Mouse (Mus musculus) adrenal gland, postnatal 14 days (tissue): ENCODE results near the gene Gast. TPM values are rescaled to one million over a fixed set of nuclear protein-coding genes. Genes with fewer than 3 reads are reported as not detected.

Source experiments
- DNase-seq: peaks from one replicate; pipeline ENCODE4 v3.0.0; 2021; ENCODE audit warnings: mixed read lengths
- total RNA-seq: library from RNA; stranded (reverse); gene quantifications from 2 replicates; pipeline ENCODE4 v1.2.3, GENCODE M21; 2021

Gast gene
- total RNA-seq, 1 experiment from 2014 or later = not detected

DNA sequence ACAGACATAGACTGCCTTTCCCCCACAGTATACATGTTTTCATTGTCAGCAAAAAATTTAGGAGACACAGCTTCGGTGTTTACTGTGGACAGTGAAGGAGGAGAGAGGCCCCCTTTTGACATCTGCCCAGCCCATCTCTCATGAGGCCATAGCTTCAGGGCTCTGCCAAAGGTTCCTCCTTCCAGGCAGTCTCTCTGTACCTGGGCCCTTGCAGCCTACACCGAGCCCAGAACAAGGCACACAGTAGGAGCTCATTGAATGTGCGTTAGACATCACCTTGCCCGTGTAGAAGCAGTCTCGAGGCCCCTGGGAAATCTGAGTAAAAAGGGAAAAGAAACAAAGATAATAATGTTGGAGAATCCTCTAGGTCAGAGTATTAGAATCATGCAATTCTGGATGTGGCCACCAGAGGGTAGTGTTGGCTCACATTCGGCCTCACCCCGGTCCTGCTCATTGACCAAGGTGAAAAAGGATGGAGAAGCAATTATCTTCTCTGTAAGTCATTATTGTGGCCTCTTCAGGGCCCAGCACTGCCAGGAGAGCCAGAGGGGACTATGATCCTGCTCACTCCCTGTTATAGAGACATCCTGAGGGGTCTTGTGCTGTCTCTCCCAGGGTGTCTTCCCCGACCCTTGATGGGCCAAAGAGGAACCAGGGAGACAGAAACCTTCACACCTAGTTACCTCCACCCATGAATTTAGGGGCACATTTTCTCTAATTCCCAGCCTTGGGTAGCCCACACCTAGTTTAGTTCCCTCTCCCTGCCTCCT is 28.2 kb downstream of the Gast start:
- peak; percentile 88 for DNase-seq

DNA sequence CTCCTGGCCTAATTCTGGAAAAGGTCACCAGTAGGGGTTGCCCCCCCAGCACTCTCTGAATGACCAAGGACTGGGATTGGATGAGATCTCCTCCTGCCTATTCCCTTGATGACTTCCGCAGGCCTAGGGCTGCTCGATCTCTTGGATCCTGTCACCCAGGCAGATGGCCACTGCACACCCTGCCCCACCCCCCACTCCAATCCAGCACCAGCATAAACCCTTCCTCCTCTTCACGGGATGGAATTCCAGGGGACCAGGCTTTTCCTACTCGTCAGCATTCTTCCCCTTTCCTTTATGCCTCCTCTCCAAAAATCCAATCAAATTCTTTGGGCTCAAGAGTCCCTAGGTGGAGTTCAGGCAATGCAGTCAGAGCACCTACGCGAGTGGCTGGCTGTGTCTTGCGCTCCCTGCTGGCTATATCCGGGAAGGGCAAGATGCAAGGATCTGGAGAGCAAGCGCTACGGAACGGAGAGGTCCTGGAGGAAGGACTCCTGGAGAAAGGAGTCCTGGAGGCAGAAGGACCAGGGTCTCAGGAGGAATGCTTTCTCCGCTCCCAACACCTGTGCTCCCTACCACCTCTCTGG is 28.9 kb downstream of the Gast start:
- peak; percentile 83 for DNase-seq

DNA sequence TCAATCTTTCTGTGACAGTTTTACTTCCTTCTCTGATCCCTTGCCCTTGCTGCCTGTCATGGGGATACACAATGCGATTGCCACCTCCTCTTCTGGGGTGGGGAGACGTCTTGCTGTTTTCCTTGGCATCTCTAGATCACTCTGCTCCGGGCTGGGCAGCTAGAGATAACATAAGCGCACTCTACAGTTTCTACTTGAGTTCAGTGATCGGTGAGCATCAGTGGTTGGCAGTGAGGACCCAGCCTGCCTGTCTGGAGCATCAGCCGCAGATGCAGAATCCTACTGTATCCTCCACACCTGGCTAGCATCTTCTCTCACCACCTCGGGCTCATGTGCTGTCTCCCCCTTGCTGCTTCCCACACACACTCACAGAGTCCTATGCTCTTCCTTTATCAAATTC is 34.9 kb downstream of the Gast start:
- DNase-seq = no peak

DNA sequence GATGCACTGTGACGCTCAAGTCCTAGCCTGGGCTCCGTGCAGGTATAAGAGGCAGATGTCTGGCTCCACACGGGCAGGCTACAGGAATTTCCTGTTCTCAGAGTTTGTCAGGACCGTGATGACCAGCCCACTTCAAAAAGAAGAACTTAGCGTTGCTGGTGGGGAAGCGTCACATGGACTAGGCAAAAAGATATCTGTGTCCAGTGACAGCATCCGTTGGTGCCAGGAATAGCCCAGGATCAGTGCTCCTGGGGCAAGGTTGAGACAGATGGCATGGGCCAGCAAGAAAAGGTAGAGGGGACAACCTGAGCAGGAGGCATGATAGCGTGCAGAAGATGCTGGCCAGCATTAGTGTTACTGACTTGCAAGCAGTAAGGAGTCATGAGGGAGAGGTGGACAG is 35.6 kb downstream of the Gast start:
- DNase-seq = no peak

DNA sequence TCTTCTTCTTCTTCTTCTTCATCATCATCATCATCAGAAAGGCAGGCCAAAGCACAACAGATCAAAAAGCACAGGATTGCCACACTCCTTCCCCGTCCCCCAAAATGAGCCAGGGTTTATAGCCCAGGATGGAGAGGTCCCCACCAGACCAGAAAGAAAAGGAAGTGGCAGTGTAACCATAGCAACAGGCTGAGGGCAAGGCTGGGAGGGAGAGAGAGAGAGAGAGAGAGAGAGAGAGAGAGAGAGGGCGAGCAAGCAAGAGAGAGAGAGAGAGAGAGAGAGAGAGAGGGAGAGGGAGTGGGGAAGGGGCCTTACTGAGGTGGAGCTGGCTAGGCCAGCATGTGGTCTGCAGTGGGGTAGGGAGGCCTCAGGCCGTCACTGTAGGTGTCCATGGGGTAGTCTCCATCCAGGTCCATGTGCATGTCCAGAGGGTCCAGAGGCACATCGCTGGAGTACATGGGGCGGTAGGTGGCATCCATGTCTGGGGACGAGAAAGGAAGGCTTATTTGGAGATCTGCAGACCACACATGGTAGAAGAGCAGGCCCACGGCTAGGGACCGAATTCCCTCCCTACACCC is 37.9 kb downstream of the Gast start:
- no peak for DNase-seq

DNA sequence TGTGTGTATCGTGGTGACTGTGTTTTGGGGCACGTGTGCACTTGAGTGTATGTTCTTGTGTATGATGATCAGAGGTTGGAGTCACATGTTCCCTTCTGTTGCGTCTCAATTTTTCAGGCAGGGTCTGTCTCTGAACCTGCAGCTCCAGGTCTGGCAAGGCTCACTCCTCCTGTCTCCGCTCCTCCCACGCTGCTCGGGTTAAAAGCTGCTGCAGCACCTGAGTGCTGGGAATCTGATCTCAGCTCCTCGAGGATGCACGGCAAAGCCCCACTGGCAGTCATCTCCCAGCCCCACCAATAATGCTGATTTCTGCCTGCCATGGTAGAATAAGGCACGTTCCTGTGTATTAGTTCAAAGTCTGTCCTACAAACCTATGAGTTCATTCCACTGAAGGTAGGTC is 40.9 kb downstream of the Gast start:
- no peak for DNase-seq

DNA sequence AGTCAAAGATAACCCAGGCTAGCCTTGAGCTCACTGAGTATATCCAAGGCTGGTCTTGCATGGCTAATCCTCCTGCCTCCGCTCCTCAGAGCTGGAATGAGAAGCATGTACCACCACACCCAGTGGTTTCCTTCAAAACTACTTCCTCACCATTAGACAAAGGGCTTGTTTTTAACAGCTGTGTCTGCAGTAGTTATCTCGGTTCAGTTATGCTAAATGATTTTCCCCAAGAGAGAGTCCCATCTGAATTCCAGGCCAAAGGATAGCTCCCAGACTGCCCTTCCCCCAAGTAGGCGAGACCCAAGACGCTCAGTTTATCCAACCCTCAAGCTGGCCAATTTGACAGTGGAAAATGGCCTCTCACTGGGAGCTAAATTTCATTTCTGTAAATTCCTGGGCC is 41.8 kb downstream of the Gast start:
- no peak for DNase-seq

DNA sequence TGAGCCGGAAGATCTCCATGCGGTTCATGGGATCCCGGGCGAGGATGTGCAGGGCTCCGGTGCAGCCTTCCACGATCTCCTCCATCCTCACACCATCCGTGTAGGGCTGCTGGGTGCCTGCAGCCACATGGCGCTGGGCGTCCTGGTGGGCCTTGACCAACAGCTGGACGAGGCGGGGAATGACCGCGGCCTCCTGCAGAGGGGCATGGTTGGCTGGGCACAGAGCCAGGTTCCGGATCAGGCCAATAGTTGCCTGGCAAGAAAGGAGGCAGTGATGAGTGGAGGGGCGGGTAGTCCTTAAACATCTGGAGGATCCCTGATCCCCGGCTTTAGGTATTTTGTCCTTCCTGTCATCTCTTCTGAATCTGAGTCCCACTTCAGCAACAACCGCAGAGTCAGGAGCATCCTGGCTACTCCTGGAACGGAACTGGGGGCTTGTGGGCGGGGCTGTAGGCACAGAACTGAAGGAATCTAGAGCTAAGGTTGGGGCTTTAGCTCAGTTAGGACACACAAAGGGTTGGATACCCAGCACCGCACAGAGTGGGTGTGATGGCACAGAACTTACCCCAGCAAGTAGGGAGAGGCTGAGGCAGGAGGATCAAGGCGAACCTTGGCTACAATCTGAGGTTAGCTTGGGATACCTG is 42.7 kb downstream of the Gast start:
- peak; percentile 20 for DNase-seq

DNA sequence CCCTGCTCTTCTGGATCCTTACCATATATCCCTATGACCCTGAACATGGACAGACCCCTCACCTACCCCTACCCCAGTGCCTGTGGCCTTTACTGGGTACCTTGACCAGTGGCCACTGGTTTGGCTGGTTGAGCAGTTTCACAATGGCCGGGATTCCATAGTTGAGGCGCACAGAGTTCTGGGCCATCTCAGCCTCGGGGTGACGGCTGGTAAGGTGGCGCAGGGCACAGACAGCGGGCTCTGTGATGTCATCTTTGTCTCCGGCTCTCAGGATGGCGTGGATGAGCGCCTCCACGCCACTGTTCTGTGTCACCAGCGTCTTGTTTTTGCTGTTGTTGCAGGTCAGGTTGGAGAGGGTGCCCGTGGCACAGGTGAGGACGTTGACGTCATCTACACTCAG is 43.8 kb downstream of the Gast start:
- no peak for DNase-seq

DNA sequence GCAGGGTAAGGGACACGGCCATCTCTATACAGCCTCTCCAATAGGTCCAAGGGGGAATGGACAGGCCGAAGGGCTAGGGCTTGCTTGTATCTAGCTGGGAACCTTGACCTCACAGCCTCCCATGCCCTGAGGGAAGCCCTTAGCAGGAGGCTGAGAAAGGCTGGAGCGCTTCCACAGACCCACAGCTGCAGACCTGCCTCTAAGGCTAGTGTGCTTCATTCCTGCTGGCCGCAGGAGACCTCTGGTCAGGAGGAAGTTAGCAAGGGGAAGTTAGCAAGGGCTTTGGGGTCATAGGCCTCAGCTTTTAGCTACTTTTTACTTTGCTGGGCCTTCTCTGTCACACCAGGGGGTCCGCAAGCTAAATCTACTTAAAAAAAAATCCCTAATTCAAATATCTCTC is 44.2 kb downstream of the Gast start:
- DNase-seq = no peak

DNA sequence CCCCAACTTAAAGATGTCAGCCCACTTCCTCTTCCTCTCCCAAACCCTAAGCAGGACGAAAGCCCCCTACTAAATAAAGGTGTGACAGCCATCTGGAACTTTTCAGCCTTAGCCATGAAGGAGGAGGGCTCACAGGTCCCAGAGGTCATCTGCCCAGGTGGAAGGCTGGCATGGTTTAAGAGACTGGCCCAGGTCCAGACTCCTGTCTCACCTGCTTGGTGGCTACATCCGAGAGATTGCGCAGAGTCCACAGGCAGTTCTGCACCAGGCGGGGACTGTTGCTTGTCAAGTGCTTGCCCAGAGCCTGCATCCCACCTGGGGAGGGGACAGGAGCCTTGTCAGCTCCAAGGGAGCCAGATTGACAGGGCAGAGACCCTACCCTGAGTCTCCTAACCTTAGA is 45.1 kb downstream of the Gast start:
- DNase-seq = no peak

DNA sequence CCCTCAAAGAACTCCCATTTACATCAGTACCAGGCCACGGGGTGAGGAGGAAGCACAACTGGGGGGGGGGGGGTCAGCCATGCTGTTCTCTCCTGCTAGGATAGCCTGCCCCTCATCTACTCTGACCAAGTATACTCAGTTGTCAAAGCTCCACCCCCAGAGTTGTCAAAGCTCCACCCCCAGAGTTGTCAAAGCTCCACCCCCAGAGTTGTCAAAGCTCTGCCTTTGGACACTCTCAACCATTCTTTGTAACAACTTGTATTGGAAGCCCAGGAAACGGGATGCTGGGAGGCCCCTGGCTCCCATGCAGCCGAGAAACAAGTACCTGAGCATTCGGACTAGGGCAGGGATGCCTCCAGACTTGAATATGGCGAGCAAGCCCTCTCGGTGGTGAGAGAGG is 48.5 kb downstream of the Gast start:
- no peak for DNase-seq

DNA sequence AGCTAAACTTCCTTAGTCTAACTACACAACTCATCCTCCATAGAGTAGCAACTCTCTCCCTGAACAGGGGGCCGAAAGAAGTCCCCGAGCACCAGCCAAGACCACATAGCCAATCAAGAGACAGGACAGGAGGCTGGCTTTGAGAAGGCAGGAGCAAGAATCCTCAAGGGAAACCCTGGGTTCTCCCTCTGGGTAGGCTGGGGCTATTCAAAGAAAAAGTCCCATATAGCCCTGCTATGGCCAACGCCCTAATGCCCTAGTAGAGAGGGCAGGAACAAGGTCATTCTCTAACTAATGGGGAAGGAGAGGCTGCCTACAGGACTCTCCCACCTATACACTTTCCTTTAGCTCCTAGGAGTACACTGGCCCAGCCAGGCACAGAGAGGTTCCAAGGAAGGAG is 50.8 kb downstream of the Gast start:
- no peak for DNase-seq

DNA sequence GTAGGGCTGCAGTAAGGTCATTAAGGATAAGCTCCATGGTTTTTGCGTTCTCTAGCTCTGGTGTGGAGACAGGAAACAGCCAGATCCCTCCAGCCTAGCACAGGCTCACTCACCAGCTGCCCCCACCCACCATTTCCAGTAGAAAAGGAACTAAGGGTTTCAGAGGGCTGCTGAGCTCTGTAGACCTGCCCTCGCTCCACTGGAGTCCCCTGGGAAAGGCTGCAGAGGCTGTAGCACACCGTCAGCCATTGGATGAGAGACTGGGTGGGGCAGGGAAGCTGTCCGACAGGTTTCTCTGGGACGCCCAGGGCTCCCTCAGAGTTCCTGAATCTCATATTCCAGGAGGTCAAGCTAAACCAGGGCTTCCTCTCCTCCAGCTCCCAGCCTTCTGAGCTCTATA is 52.4 kb downstream of the Gast start:
- DNase-seq = no peak

Other genes with a start within 250 kb of the Gast start
- gene Krt32, start 246.2 kb upstream of the Gast start, total RNA-seq = not detected in 2 replicates
- not detected in 2 replicates for gene Krt35, start 238.2 kb upstream of the Gast start, total RNA-seq
- gene Krt36, start 228.8 kb upstream of the Gast start, total RNA-seq = 0.19 TPM in 1 of 2 replicates, not detected in the other
- not detected in 2 replicates for gene Krt13, start 212.8 kb upstream of the Gast start, total RNA-seq
- gene Krt15, start 198.5 kb upstream of the Gast start, total RNA-seq = not detected in 2 replicates
- 6.4 and 6.6 TPM in 2 replicates for gene Krt19, start 185.7 kb upstream of the Gast start, total RNA-seq
- not detected in 2 replicates for gene Krt9, start 141.2 kb upstream of the Gast start, total RNA-seq
- gene Krt14, start 126.9 kb upstream of the Gast start, total RNA-seq = 0.38 and 0.41 TPM in 2 replicates
- gene Krt16, start 85.5 kb upstream of the Gast start, total RNA-seq = not detected in 2 replicates
- gene Krt17, start 73.4 kb upstream of the Gast start, total RNA-seq = not detected in 2 replicates
- gene Krt42, start 64.5 kb upstream of the Gast start, total RNA-seq = not detected in 2 replicates
- gene Eif1, start 14.5 kb upstream of the Gast start, total RNA-seq = 987 and 1,021 TPM in 2 replicates
- gene Hap1, start 21.7 kb downstream of the Gast start, total RNA-seq = 50.1 and 54.0 TPM in 2 replicates
- 101 and 102 TPM in 2 replicates for gene Jup, start 63.4 kb downstream of the Gast start, total RNA-seq
- 25.8 and 26.7 TPM in 2 replicates for gene P3h4, start 80.4 kb downstream of the Gast start, total RNA-seq
- 33.8 and 38.9 TPM in 2 replicates for gene Fkbp10, start 81.3 kb downstream of the Gast start, total RNA-seq
- 51.5 and 57.5 TPM in 2 replicates for gene Nt5c3b, start 107.4 kb downstream of the Gast start, total RNA-seq
- gene Klhl10, start 107.5 kb downstream of the Gast start, total RNA-seq = 0.94 and 1.5 TPM in 2 replicates
- gene Klhl11, start 138.3 kb downstream of the Gast start, total RNA-seq = 42.9 and 44.2 TPM in 2 replicates
- 805 and 809 TPM in 2 replicates for gene Acly, start 193.6 kb downstream of the Gast start, total RNA-seq
- 1.3 TPM in 2 replicates for gene Ttc25, start 211.2 kb downstream of the Gast start, total RNA-seq
- gene Cnp, start 240.5 kb downstream of the Gast start, total RNA-seq = 35.5 and 38.4 TPM in 2 replicates